Mouse (Mus musculus) liver, embryonic 12.5 days (tissue): ENCODE measurements around the gene Naa35. TPM values are rescaled to one million over a fixed set of nuclear protein-coding genes. Genes with fewer than 3 reads are reported as not detected.

Experiments
- ATAC-seq: fragments of 200-750 bp; cut with Nextera tagmentation; 2 replicates; pipeline ENCODE4 v1.8.0; 2017; ENCODE audit warnings: moderate number of reproducible peaks, mild to moderate bottlenecking, moderate library complexity
- H3K27ac ChIP-seq: fragments of 300-500 bp; sonication (generic); 2 replicates; pipeline ENCODE4 v1.5.1; 2016; ENCODE audit warnings: mild to moderate bottlenecking
- H3K27me3 ChIP-seq: fragments of 300-500 bp; sonication (generic); replicated peaks from 2 replicates; pipeline ENCODE4 v1.6.1; 2016; ENCODE audit warnings: mild to moderate bottlenecking, moderate library complexity
- H3K36me3 ChIP-seq: fragments of 300-500 bp; sonication (generic); 2 replicates; pipeline ENCODE4 v1.6.1; 2016; ENCODE audit warnings: mild to moderate bottlenecking, moderate library complexity
- H3K4me1 ChIP-seq: fragments of 300-500 bp; sonication (generic); 2 replicates; pipeline ENCODE4 v1.6.1; 2016
- H3K4me2 ChIP-seq: fragments of 300-500 bp; sonication (generic); 2 replicates; pipeline ENCODE4 v1.6.1; 2016; ENCODE audit warnings: mild to moderate bottlenecking, moderate library complexity
- H3K4me3 ChIP-seq: fragments of 300-500 bp; sonication (generic); 2 replicates; pipeline ENCODE4 v1.5.1; 2016; ENCODE audit warnings: mild to moderate bottlenecking, moderate library complexity
- H3K9ac ChIP-seq: fragments of 300-500 bp; sonication (generic); 2 replicates; pipeline ENCODE4 v1.6.1; 2016; ENCODE audit warnings: mild to moderate bottlenecking, moderate library complexity
- H3K9me3 ChIP-seq: fragments of 300-500 bp; sonication (generic); replicated peaks from 2 replicates; pipeline ENCODE4 v1.6.1; 2016; ENCODE audit warnings: mild to moderate bottlenecking, moderate library complexity
- WGBS: fragments of 180-500 bp; shearing (Covaris S2); methylation state at CpG from one replicate; pipeline ENCODE4 v1.1.7; 2016; ENCODE audit not compliant: insufficient replicate concordance; 5-methylcytosine and 5-hydroxymethylcytosine counted together
- polyA plus RNA-seq: library from polyadenylated mRNA; unstranded; fragments of >200 nt; fragmentation: Nextera tagmentation; extraction: Ambion mirVana; gene quantifications from 2 replicates; pipeline ENCODE4 v1.2.1, GENCODE M21; 2016

Gene Naa35
- polyA plus RNA-seq, 1 experiment from 2014 or later, result 35.5 TPM

- Histone ChIP-seq H3K27me3 (no peaks in the 10 kb centered on the region), H3K36me3 (peaks cover 86% of the 10 kb centered on the region), H3K4me2 (no peak overlapping the region), H3K9ac (no peak overlapping the region), H3K9me3 (no peaks in the 10 kb centered on the region), H3K4me1 (peaks cover 68% of the 10 kb centered on the region), H3K4me3 (no peak overlapping the region), H3K27ac (no peak overlapping the region)
- WGBS, result 82% methylated on average over 11 of the region's 11 CpGs
- ATAC-seq, result no peak
These were observed 61.7 kb downstream of the Naa35 start for GRCm38 (mm10) chr13:59646674-59647244.

- Histone ChIP-seq H3K4me1 (peaks cover 61% of the 10 kb centered on the region), H3K36me3 (peaks cover 86% of the 10 kb centered on the region), H3K9me3 (no peaks in the 10 kb centered on the region), H3K27me3 (no peaks in the 10 kb centered on the region), H3K4me3 (no peak overlapping the region), H3K9ac (no peak overlapping the region), H3K27ac (no peak overlapping the region), H3K4me2 (no peak overlapping the region)
- ATAC-seq, result no peak
- WGBS, result 85% methylated on average over 6 of the region's 6 CpGs
These were observed 62.4 kb downstream of the Naa35 start for GRCm38 (mm10) chr13:59647484-59647883.

- 92% methylated on average over 6 of the region's 6 CpGs for WGBS
- H3K36me3 ChIP-seq, result peaks cover 89% of the 10 kb centered on the region
- H3K9me3 ChIP-seq, result no peaks in the 10 kb centered on the region
- H3K4me1 ChIP-seq, result peaks cover 50% of the 10 kb centered on the region
- H3K4me3 ChIP-seq, result no peak overlapping the region
- no peak overlapping the region for H3K9ac ChIP-seq
- no peak overlapping the region for H3K4me2 ChIP-seq
- no peak for ATAC-seq
- H3K27ac ChIP-seq, result no peak overlapping the region
- no peaks in the 10 kb centered on the region for H3K27me3 ChIP-seq
These were observed 63.5 kb downstream of the Naa35 start for GRCm38 (mm10) chr13:59648598-59648997.

- H3K4me2 ChIP-seq, result no peak overlapping the region
- H3K4me1 ChIP-seq, result peaks cover 41% of the 10 kb centered on the region
- H3K9ac ChIP-seq, result no peak overlapping the region
- no peak overlapping the region for H3K4me3 ChIP-seq
- H3K36me3 ChIP-seq, result peaks cover 99% of the 10 kb centered on the region
- H3K27me3 ChIP-seq, result no peaks in the 10 kb centered on the region
- H3K9me3 ChIP-seq, result no peaks in the 10 kb centered on the region
- WGBS, result 71% methylated on average over 5 of the region's 5 CpGs
- ATAC-seq, result no peak
- no peak overlapping the region for H3K27ac ChIP-seq
These were observed 64.7 kb downstream of the Naa35 start for GRCm38 (mm10) chr13:59649781-59650180.

- H3K27me3 ChIP-seq, result no peaks in the 10 kb centered on the region
- H3K4me2 ChIP-seq, result no peak overlapping the region
- H3K4me1 ChIP-seq, result peaks cover 43% of the 10 kb centered on the region
- 80% methylated on average over 5 of the region's 5 CpGs for WGBS
- H3K36me3 ChIP-seq, result peaks cover 97% of the 10 kb centered on the region
- no peak for ATAC-seq
- no peak overlapping the region for H3K27ac ChIP-seq
- H3K9ac ChIP-seq, result no peak overlapping the region
- H3K9me3 ChIP-seq, result no peaks in the 10 kb centered on the region
- no peak overlapping the region for H3K4me3 ChIP-seq
These were observed 67.6 kb downstream of the Naa35 start for GRCm38 (mm10) chr13:59652651-59653050.

GRCm38 (mm10) chr13:59653136-59653535, 68.1 kb downstream of the Naa35 start:
- no peaks in the 10 kb centered on the region for H3K27me3 ChIP-seq
- peaks cover 97% of the 10 kb centered on the region for H3K36me3 ChIP-seq
- H3K9me3 ChIP-seq, result no peaks in the 10 kb centered on the region
- 82% methylated on average over 3 of the region's 3 CpGs for WGBS
- no peak overlapping the region for H3K4me2 ChIP-seq
- ATAC-seq, result no peak
- no peak overlapping the region for H3K4me3 ChIP-seq
- H3K27ac ChIP-seq, result no peak overlapping the region
- peaks cover 43% of the 10 kb centered on the region for H3K4me1 ChIP-seq
- no peak overlapping the region for H3K9ac ChIP-seq

GRCm38 (mm10) chr13:59654465-59654864, 69.4 kb downstream of the Naa35 start:
- 84% methylated on average over 5 of the region's 5 CpGs for WGBS

GRCm38 (mm10) chr13:59655718-59656315, 70.8 kb downstream of the Naa35 start:
- no peak overlapping the region for H3K4me2 ChIP-seq
- H3K4me1 ChIP-seq, result peaks cover 41% of the 10 kb centered on the region
- H3K9me3 ChIP-seq, result no peaks in the 10 kb centered on the region
- no peak overlapping the region for H3K9ac ChIP-seq
- H3K27ac ChIP-seq, result no peak overlapping the region
- 80% methylated on average over 15 of the region's 15 CpGs for WGBS
- no peak for ATAC-seq
- H3K4me3 ChIP-seq, result no peak overlapping the region
- peaks cover 97% of the 10 kb centered on the region for H3K36me3 ChIP-seq
- H3K27me3 ChIP-seq, result no peaks in the 10 kb centered on the region

More at GRCm38 (mm10) chr13:59654465-59654864, 69.4 kb downstream of the Naa35 start:
- Histone ChIP-seq H3K27me3 (no peaks in the 10 kb centered on the region), H3K9me3 (no peaks in the 10 kb centered on the region), H3K4me3 (no peak overlapping the region), H3K36me3 (peaks cover 97% of the 10 kb centered on the region), H3K4me1 (peaks cover 43% of the 10 kb centered on the region), H3K4me2 (no peak overlapping the region), H3K9ac (no peak overlapping the region), H3K27ac (no peak overlapping the region)
- no peak for ATAC-seq

- no peak for ATAC-seq
These were observed 71.3 kb downstream of the Naa35 start for GRCm38 (mm10) chr13:59656316-59656832.

GRCm38 (mm10) chr13:59656975-59657388, 71.9 kb downstream of the Naa35 start:
- no peaks in the 10 kb centered on the region for H3K27me3 ChIP-seq
- peak overlapping the region; percentile 55 for H3K27ac ChIP-seq
- peaks cover 98% of the 10 kb centered on the region for H3K36me3 ChIP-seq

More at GRCm38 (mm10) chr13:59656316-59656832, 71.3 kb downstream of the Naa35 start:
- Histone ChIP-seq H3K9ac (no peak overlapping the region), H3K4me3 (no peak overlapping the region), H3K4me1 (peaks cover 38% of the 10 kb centered on the region), H3K27ac (peak overlapping the region; percentile 55; the same call in 1 of the 2 replicates), H3K36me3 (peaks cover 97% of the 10 kb centered on the region), H3K4me2 (no peak overlapping the region), H3K27me3 (no peaks in the 10 kb centered on the region), H3K9me3 (no peaks in the 10 kb centered on the region)
- 36% methylated on average over 10 of the region's 10 CpGs for WGBS

GRCm38 (mm10) chr13:59657781-59658180, 72.7 kb downstream of the Naa35 start:
- Histone ChIP-seq H3K9ac (no peak overlapping the region), H3K27ac (no peak overlapping the region), H3K4me1 (peaks cover 36% of the 10 kb centered on the region), H3K4me3 (no peak overlapping the region), H3K9me3 (no peaks in the 10 kb centered on the region), H3K36me3 (peaks cover 98% of the 10 kb centered on the region), H3K4me2 (no peak overlapping the region), H3K27me3 (no peaks in the 10 kb centered on the region)
- ATAC-seq, result no peak
- WGBS, result 72% methylated on average over 5 of the region's 5 CpGs

More at GRCm38 (mm10) chr13:59656975-59657388, 71.9 kb downstream of the Naa35 start:
- H3K9me3 ChIP-seq, result no peaks in the 10 kb centered on the region
- H3K4me2 ChIP-seq, result no peak overlapping the region
- no peak for ATAC-seq
- no peak overlapping the region for H3K4me3 ChIP-seq
- WGBS, result 77% methylated on average over 4 of the region's 4 CpGs
- no peak overlapping the region for H3K9ac ChIP-seq
- peaks cover 36% of the 10 kb centered on the region for H3K4me1 ChIP-seq

- no peaks in the 10 kb centered on the region for H3K27me3 ChIP-seq
- H3K4me3 ChIP-seq, result no peak overlapping the region
- ATAC-seq, result no peak
- peaks cover 33% of the 10 kb centered on the region for H3K4me1 ChIP-seq
- peaks cover 98% of the 10 kb centered on the region for H3K36me3 ChIP-seq
- WGBS, result 84% methylated on average over 3 of the region's 3 CpGs
- no peak overlapping the region for H3K9ac ChIP-seq
- H3K9me3 ChIP-seq, result no peaks in the 10 kb centered on the region
- no peak overlapping the region for H3K4me2 ChIP-seq
- H3K27ac ChIP-seq, result no peak overlapping the region
These were observed 75.3 kb downstream of the Naa35 start for GRCm38 (mm10) chr13:59660371-59660770.
